Mouse (Mus musculus): Measurements from ENCODE around the gene Pde7b. TPM values are rescaled to one million over a fixed set of nuclear protein-coding genes. Genes with fewer than 3 reads are reported as not detected.
"Not testable (repeated sequence)": the region's sequence is repeated elsewhere in the genome, so short reads cannot be mapped to it uniquely, and the experiment has no call there.

Pde7b gene
- total and polyA plus RNA-seq, 3 experiments: 0.22 TPM; not detected in 2

DNA sequence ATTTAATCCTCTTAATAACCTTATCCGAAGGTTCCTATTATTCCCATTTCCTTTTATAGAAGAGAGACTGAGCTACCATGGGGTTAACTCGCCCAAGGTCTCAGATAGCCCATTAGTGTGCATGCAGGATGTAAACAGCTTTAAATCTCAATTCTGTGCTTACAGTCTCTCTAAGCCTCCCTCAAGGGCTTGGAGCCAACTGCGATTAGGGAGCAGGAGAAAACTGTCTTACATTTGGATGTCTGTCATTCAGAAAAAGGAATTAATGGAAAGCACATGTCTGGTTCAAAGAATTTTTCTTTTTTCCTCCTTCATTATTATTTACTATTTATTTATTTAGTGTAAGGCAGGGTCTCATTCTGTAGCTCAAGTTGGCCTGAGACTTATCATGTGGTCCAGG, 181.8 kb downstream of the Pde7b start:
- peaks cover 17% of the 10 kb centered on the region for H3K27me3 ChIP-seq (ENCODE audit: insufficient read depth, low read length)
- no peak overlapping the region for H3K4me3 ChIP-seq (ENCODE audit: low read depth, low read length)
- H3K36me3 ChIP-seq (replicated peaks): no peaks in the 10 kb centered on the region
- DNase-seq (ENCODE audit: low spot score) (no peak), ATAC-seq (ENCODE audit: extremely low read depth, insufficient number of reproducible peaks, low FRiP score, poor library complexity, severe bottlenecking) (no peak)
- H3K4me1 ChIP-seq (ENCODE audit: insufficient read depth, low read depth, low read length): no peaks in the 10 kb centered on the region
- no peaks in the 10 kb centered on the region for H3K9me3 ChIP-seq (replicated peaks)
- TF ChIP-seq GATA2 (IDR thresholded peaks at IDR 0.05; ENCODE audit: borderline replicate concordance, low read depth, low read length) (no peak), TAL1 (conservative IDR thresholded peaks at IDR 0.05; ENCODE audit: low read depth, low read length) (no peak), GATA1 (IDR thresholded peaks at IDR 0.05; ENCODE audit: borderline replicate concordance, low read length) (no peak), CTCF (IDR thresholded peaks at IDR 0.05; ENCODE audit: low read depth, low read length) (no peak), POLR2AphosphoS5 (IDR thresholded peaks at IDR 0.05; ENCODE audit: insufficient replicate concordance, low read depth, low read length) (no peak)

DNA sequence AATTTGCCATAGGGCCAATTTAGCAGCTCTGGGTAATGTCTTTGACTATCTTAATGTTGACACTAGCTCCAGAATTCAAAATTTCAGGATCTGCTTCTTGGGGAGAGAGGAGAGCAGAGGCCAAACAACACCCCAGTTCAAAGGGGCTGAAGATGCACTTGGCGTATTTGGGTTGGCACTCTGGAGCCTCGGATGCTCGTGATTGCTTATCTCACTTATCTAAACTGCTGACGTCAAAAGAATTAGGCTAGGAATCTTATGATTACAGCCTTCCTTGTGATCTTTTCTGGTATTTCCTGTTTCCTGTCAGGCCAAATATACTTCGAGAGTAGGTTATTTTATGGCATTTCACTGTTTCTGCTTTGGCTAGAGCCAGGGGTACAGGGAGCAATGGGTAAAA, 191.1 kb downstream of the Pde7b start:
- DNase-seq (ENCODE audit: low spot score) (no peak), ATAC-seq (ENCODE audit: extremely low read depth, insufficient number of reproducible peaks, low FRiP score, poor library complexity, severe bottlenecking) (no peak)
- no peaks in the 10 kb centered on the region for H3K36me3 ChIP-seq (replicated peaks)
- no peaks in the 10 kb centered on the region for H3K9me3 ChIP-seq (replicated peaks)
- H3K4me1 ChIP-seq (ENCODE audit: insufficient read depth, low read depth, low read length): no peaks in the 10 kb centered on the region
- TF ChIP-seq GATA1 (IDR thresholded peaks at IDR 0.05; ENCODE audit: borderline replicate concordance, low read length) (no peak), CTCF (IDR thresholded peaks at IDR 0.05; ENCODE audit: low read depth, low read length) (no peak), POLR2AphosphoS5 (IDR thresholded peaks at IDR 0.05; ENCODE audit: insufficient replicate concordance, low read depth, low read length) (no peak)
- no peak overlapping the region for H3K4me3 ChIP-seq (ENCODE audit: low read depth, low read length)
- no peaks in the 10 kb centered on the region for H3K27me3 ChIP-seq (ENCODE audit: insufficient read depth, low read length)

DNA sequence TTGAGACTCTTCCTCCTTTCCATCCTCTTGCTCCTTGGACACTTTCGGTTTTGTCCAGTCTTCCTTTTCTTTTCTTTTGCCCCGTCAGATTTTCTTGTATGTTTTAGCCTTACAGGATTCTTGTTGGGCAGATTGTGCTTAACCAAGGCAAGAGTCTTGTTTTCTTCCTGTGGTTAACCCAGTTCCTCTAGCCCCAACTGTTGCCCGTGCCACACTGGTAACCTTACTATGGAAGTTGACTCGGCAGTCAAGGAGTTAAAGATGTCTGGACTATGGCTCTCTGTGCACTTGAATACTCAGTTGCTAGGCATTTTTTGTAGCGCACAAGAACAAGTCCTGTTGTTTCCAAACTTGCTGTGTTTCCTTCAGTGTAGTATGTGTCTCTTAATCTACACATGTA, 193.0 kb downstream of the Pde7b start:
- no peaks in the 10 kb centered on the region for H3K36me3 ChIP-seq (replicated peaks)
- no peak for TF ChIP-seq GATA2 (IDR thresholded peaks at IDR 0.05; ENCODE audit: borderline replicate concordance, low read depth, low read length)
- H3K9me3 ChIP-seq (replicated peaks): no peaks in the 10 kb centered on the region
- peaks cover 2% of the 10 kb centered on the region; the same call in 1 of the 2 replicates for H3K27me3 ChIP-seq (ENCODE audit: insufficient read depth, low read length)
- no peaks in the 10 kb centered on the region for H3K4me1 ChIP-seq (ENCODE audit: insufficient read depth, low read depth, low read length)
- no peak overlapping the region for H3K4me3 ChIP-seq (ENCODE audit: low read depth, low read length)
- ATAC-seq (ENCODE audit: extremely low read depth, insufficient number of reproducible peaks, low FRiP score, poor library complexity, severe bottlenecking) (no peak), DNase-seq (ENCODE audit: low spot score) (no peak)

DNA sequence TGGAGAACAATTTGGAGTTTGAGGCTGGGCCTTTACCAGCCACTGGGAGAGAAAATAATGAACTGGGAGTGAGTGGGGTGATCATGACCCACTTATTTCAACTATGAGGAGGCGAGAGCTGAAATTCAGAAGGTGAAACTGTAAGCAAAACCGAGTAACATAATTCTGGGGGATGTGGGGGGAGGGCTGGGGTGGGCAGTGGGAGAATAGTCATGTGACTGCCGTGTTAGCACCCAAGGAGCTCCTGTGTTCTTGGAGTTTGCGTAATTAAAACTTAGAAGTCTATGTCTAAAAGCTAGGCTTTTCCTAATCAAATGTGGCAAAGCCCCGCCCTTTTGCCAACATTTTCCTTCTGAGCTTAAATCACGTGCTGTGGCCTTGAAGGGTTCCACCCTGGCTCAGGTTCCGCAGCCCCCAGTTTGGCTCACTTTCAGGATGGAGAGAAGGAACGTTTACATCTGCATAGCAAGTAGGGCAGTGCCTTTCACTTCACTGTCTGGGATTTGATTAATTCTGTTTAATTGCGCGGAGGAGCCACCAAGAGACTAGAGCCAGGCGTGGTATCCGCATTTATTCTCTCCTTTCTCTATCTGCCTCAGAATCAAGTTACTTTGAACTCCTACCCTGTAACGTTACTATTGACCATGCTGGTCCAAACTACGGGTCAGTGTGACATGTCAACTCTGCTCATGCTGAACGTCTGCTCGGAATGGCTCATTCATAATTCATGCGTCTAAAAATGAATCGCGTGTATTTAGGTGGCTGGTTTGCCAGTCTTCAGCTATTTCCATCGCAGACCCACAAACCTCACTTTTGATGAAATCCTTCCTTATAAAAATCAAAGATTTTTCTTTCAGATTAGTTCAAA, 196.1 kb downstream of the Pde7b start:
- Histone ChIP-seq H3K36me3 (replicated peaks) (no peaks in the 10 kb centered on the region), H3K4me1 (ENCODE audit: insufficient read depth, low read depth, low read length) (no peaks in the 10 kb centered on the region), H3K4me3 (ENCODE audit: low read depth, low read length) (no peak overlapping the region), H3K9me3 (replicated peaks) (no peaks in the 10 kb centered on the region), H3K27me3 (ENCODE audit: insufficient read depth, low read length) (peaks cover 6% of the 10 kb centered on the region; the same call in 1 of the 2 replicates)
- ATAC-seq (ENCODE audit: extremely low read depth, insufficient number of reproducible peaks, low FRiP score, poor library complexity, severe bottlenecking) (no peak), DNase-seq (ENCODE audit: low spot score) (no peak)
- TF ChIP-seq POLR2AphosphoS5 (IDR thresholded peaks at IDR 0.05; ENCODE audit: insufficient replicate concordance, low read depth, low read length) (no peak), TAL1 (conservative IDR thresholded peaks at IDR 0.05; ENCODE audit: low read depth, low read length) (no peak), CTCF (IDR thresholded peaks at IDR 0.05; ENCODE audit: low read depth, low read length) (no peak), GATA1 (IDR thresholded peaks at IDR 0.05; ENCODE audit: borderline replicate concordance, low read length) (no peak), GATA2 (IDR thresholded peaks at IDR 0.05; ENCODE audit: borderline replicate concordance, low read depth, low read length) (no peak)

- no peaks in the 10 kb centered on the region for H3K36me3 ChIP-seq (replicated peaks)
- H3K9me3 ChIP-seq (replicated peaks): no peaks in the 10 kb centered on the region
- H3K4me3 ChIP-seq (ENCODE audit: low read depth, low read length): no peak overlapping the region
- no peaks in the 10 kb centered on the region for H3K4me1 ChIP-seq (ENCODE audit: insufficient read depth, low read depth, low read length)
- DNase-seq (ENCODE audit: low spot score) (no peak), ATAC-seq (ENCODE audit: extremely low read depth, insufficient number of reproducible peaks, low FRiP score, poor library complexity, severe bottlenecking) (no peak)
- TF ChIP-seq TAL1 (conservative IDR thresholded peaks at IDR 0.05; ENCODE audit: low read depth, low read length) (no peak), POLR2AphosphoS5 (IDR thresholded peaks at IDR 0.05; ENCODE audit: insufficient replicate concordance, low read depth, low read length) (no peak), CTCF (IDR thresholded peaks at IDR 0.05; ENCODE audit: low read depth, low read length) (no peak), GATA1 (IDR thresholded peaks at IDR 0.05; ENCODE audit: borderline replicate concordance, low read length) (no peak), GATA2 (IDR thresholded peaks at IDR 0.05; ENCODE audit: borderline replicate concordance, low read depth, low read length) (no peak)
- peaks cover 11% of the 10 kb centered on the region for H3K27me3 ChIP-seq (ENCODE audit: insufficient read depth, low read length)
Observed at GRCm38 (mm10) chr10:20527737-20528136, 197.1 kb downstream of the Pde7b start.

DNA sequence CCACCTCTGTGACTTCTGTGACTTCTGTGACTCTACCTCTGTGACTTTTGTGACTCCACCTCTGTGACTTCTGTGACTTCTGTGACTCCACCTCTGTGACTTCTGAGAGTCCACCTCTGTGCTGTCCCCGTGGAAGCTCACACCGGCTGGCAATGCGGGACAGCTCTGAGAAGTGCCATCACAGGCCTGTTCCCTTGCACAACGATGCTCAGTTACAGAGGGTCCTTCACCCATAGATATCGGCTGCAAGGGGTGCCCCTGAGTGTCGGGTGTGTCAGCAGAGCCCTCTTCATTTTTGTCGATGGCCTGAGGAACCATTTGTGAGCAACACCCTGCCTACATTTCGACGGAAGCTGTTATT, 206.4 kb downstream of the Pde7b start:
- peak; percentile 25 for DNase-seq (ENCODE audit: low spot score)

DNA sequence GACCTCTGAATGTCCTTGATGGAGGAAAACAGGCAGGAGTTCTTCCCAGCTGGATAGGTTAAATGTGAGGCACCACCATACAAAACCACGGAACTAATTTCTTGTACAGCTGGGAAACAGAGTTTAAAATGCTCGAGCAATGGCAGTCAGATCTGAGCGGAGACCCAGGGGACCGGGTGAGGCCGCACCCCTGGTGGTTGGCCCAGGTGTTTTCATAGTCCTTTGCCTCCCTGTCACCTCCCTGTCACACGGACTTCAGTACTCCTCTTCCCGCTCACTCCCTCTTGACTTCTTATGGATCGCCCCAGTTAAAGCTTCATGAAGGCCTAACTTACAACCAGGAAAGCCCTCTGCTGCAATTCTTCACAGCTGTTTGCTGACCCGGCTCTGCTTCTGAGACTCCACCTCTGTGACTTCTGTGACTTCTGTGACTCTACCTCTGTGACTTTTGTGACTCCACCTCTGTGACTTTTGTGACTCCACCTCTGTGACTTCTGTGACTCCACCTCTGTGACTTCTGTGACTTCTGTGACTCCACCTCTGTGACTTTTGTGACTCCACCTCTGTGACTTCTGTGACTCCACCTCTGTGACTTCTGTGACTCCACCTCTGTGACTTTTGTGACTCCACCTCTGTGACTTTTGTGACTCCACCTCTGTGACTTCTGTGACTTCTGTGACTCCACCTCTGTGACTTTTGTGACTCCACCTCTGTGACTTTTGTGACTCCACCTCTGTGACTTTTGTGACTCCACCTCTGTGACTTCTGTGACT, 206.9 kb downstream of the Pde7b start:
- H3K4me1 ChIP-seq (ENCODE audit: insufficient read depth, low read depth, low read length): peaks cover 14% of the 10 kb centered on the region
- H3K4me3 ChIP-seq (ENCODE audit: low read depth, low read length): peak overlapping the region; percentile 72
- H3K9me3 ChIP-seq (replicated peaks); H3K27me3 ChIP-seq (ENCODE audit: insufficient read depth, low read length); H3K36me3 ChIP-seq (replicated peaks): not testable (repeated sequence)
- ATAC-seq (ENCODE audit: extremely low read depth, insufficient number of reproducible peaks, low FRiP score, poor library complexity, severe bottlenecking) (peak; percentile 67), DNase-seq (ENCODE audit: low spot score) (peak; percentile 50)

More for the DNA sequence above, 206.4 kb downstream of the Pde7b start:
- Histone ChIP-seq H3K36me3 (replicated peaks) (peaks cover 2% of the 10 kb centered on the region), H3K27me3 (ENCODE audit: insufficient read depth, low read length) (peaks cover 10% of the 10 kb centered on the region), H3K9me3 (replicated peaks) (no peaks in the 10 kb centered on the region), H3K4me3 (ENCODE audit: low read depth, low read length) (peak overlapping the region; percentile 62; the same call in 1 of the 2 replicates), H3K4me1 (ENCODE audit: insufficient read depth, low read depth, low read length) (peaks cover 14% of the 10 kb centered on the region)
- TF ChIP-seq GATA2 (IDR thresholded peaks at IDR 0.05; ENCODE audit: borderline replicate concordance, low read depth, low read length): no peak
- TF ChIP-seq GATA1 (IDR thresholded peaks at IDR 0.05; ENCODE audit: borderline replicate concordance, low read length): no peak
- TF ChIP-seq TAL1 (conservative IDR thresholded peaks at IDR 0.05; ENCODE audit: low read depth, low read length): no peak
- no peak for TF ChIP-seq POLR2AphosphoS5 (IDR thresholded peaks at IDR 0.05; ENCODE audit: insufficient replicate concordance, low read depth, low read length)
- TF ChIP-seq CTCF (IDR thresholded peaks at IDR 0.05; ENCODE audit: low read depth, low read length): no peak
- ATAC-seq (ENCODE audit: extremely low read depth, insufficient number of reproducible peaks, low FRiP score, poor library complexity, severe bottlenecking): no peak
